Mouse (Mus musculus) granulocyte monocyte progenitor cell, adult 5-6 weeks (primary cell): ENCODE measurements around the gene Tcaf1. TPM values are rescaled to one million over a fixed set of nuclear protein-coding genes. Genes with fewer than 3 reads are reported as not detected.

Source experiments
- total RNA-seq, 2 experiments: library from RNA; stranded (forward) in 1 of 2; stranded (reverse) in 1 of 2; fragments of 200-712, 200-1000 nt in 1 of 2; fragments of >200 nt in 1 of 2; fragmentation: Nextera tagmentation in 1 of 2; gene quantifications; 2 replicates each; pipeline ENCODE4 v1.2.3; 2014 to 2017

Tcaf1 gene
- total RNA-seq, 2 experiments from 2014 or later, result 0.46 TPM; not detected in 1

Other genes with a start within 250 kb of the Tcaf1 start
- gene Olfr458, start 244.9 kb downstream of the Tcaf1 start, total RNA-seq (2014; fragmentation: Nextera tagmentation), result not detected in 2 replicates
- not detected in 2 replicates for gene Olfr458, start 244.9 kb downstream of the Tcaf1 start, total RNA-seq (2017)
- gene Olfr457, start 233.8 kb downstream of the Tcaf1 start, total RNA-seq (2014; fragmentation: Nextera tagmentation), result not detected in 2 replicates
- gene Olfr457, start 233.8 kb downstream of the Tcaf1 start, total RNA-seq (2017), result not detected in 2 replicates
- gene Olfr456, start 222.9 kb downstream of the Tcaf1 start, total RNA-seq (2014; fragmentation: Nextera tagmentation), result not detected in 2 replicates
- not detected in 2 replicates for gene Olfr456, start 222.9 kb downstream of the Tcaf1 start, total RNA-seq (2017)
- gene Olfr455, start 162.5 kb downstream of the Tcaf1 start, total RNA-seq (2014; fragmentation: Nextera tagmentation), result not detected in 2 replicates
- not detected in 2 replicates for gene Olfr455, start 162.5 kb downstream of the Tcaf1 start, total RNA-seq (2017)
- not detected in 2 replicates for gene Tcaf3, start 112.4 kb downstream of the Tcaf1 start, total RNA-seq (2014; fragmentation: Nextera tagmentation)
- not detected in 2 replicates for gene Tcaf3, start 112.4 kb downstream of the Tcaf1 start, total RNA-seq (2017)
- not detected in 2 replicates for gene Tcaf2, start 64.8 kb downstream of the Tcaf1 start, total RNA-seq (2014; fragmentation: Nextera tagmentation)
- 0.22 TPM in 1 of 2 replicates, not detected in the other for gene Tcaf2, start 64.8 kb downstream of the Tcaf1 start, total RNA-seq (2017)
- gene Olfr453, start 29.3 kb upstream of the Tcaf1 start, total RNA-seq (2014; fragmentation: Nextera tagmentation), result not detected in 2 replicates
- not detected in 2 replicates for gene Olfr453, start 29.3 kb upstream of the Tcaf1 start, total RNA-seq (2017)
- not detected in 2 replicates for gene Olfr38, start 46.3 kb upstream of the Tcaf1 start, total RNA-seq (2014; fragmentation: Nextera tagmentation)
- gene Olfr38, start 46.3 kb upstream of the Tcaf1 start, total RNA-seq (2017), result not detected in 2 replicates
- not detected in 2 replicates for gene Olfr452, start 75.0 kb upstream of the Tcaf1 start, total RNA-seq (2014; fragmentation: Nextera tagmentation)
- not detected in 2 replicates for gene Olfr452, start 75.0 kb upstream of the Tcaf1 start, total RNA-seq (2017)
- not detected in 2 replicates for gene Olfr450, start 101.9 kb upstream of the Tcaf1 start, total RNA-seq (2014; fragmentation: Nextera tagmentation)
- gene Olfr450, start 101.9 kb upstream of the Tcaf1 start, total RNA-seq (2017), result not detected in 2 replicates
- not detected in 2 replicates for gene Olfr449, start 124.3 kb upstream of the Tcaf1 start, total RNA-seq (2014; fragmentation: Nextera tagmentation)
- not detected in 2 replicates for gene Olfr449, start 124.3 kb upstream of the Tcaf1 start, total RNA-seq (2017)
- gene Olfr448, start 180.4 kb upstream of the Tcaf1 start, total RNA-seq (2014; fragmentation: Nextera tagmentation), result not detected in 2 replicates
- gene Olfr448, start 180.4 kb upstream of the Tcaf1 start, total RNA-seq (2017), result not detected in 2 replicates
- not detected in 2 replicates for gene Olfr447, start 198.8 kb upstream of the Tcaf1 start, total RNA-seq (2014; fragmentation: Nextera tagmentation)
- not detected in 2 replicates for gene Olfr447, start 198.8 kb upstream of the Tcaf1 start, total RNA-seq (2017)
- not detected in 2 replicates for gene Olfr446, start 211.3 kb upstream of the Tcaf1 start, total RNA-seq (2014; fragmentation: Nextera tagmentation)
- gene Olfr446, start 211.3 kb upstream of the Tcaf1 start, total RNA-seq (2017), result not detected in 2 replicates
- gene Olfr444, start 239.0 kb upstream of the Tcaf1 start, total RNA-seq (2014; fragmentation: Nextera tagmentation), result not detected in 2 replicates
- gene Olfr444, start 239.0 kb upstream of the Tcaf1 start, total RNA-seq (2017), result not detected in 2 replicates